8 mouse cellular contexts compared by ENCODE assay signal in the genomic region with DNA sequence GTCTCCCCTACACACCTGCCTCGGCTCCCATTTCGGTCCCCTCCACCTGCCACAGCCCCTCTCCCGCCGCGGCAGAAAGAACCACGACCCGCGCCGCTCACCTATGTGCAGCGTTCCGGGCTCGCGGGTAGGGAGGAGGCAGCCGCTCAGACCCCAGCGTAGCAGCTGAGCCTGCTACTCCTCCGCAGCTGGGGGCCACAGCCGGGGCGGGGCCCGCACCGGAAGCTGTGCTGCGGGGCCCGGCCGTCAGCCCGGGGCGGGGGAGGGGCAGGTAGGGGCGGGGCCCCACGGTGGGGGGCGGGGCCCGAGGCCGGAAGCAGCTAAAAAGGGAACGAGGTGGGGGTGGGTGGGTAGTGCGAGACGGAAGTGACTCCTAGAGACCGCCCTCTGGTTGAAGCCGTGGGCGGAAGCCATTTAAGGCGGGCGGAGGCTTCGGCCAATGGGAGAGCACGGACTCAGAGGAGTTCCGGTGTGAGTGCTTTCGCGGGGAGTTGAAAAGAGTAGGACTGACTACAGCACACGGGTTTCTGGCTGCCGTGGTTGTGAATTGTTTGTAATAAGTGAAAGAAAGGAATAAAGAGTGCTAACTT. TPM values are rescaled to one million over a fixed set of nuclear protein-coding genes. Genes with fewer than 3 reads are reported as not detected.
A peak's percentile ranks its signal among the peaks of the same experiment; 100 is the strongest.
DNase-seq lines count a peak whose midpoint lies in the region; ATAC-seq lines count a peak whose summit lies in the region.

Arid3b (minus strand) TSS at position 213 of the 590 bp plus-strand sequence.

- peak within 1 kb of the TSS; percentile 70 for H3K4me3 ChIP-seq in hindbrain, embryonic 13.5 days

- WGBS in hindbrain, embryonic 13.5 days: under 1% methylated on average over 38 of the region's 45 CpGs

- peak within 1 kb of the TSS; percentile 62 for H3K4me2 ChIP-seq in hindbrain, embryonic 13.5 days

- peak within 1 kb of the TSS; percentile 84 for H3K9ac ChIP-seq in hindbrain, embryonic 13.5 days

- H3K36me3 ChIP-seq in hindbrain, embryonic 13.5 days: peaks cover 7% of the 10 kb centered on the region; the same call in 1 of the 2 replicates

- peak; percentile 43 for DNase-seq in NIH3T3 (ENCODE audit: low read depth)
- DNase-seq in cerebellum, postnatal 10 days: peak; percentile 95 to 96
- DNase-seq in frontal cortex, postnatal 10 days (ENCODE audit: low spot score in 2 of 2): peak; percentile 91 to 92
- DNase-seq in layer of hippocampus, postnatal 25 days (ENCODE audit: extremely low spot score in 1 of 2, low spot score in 1 of 2): peak; percentile 66 to 74
- DNase-seq in lung, postnatal 25 days (ENCODE audit: low spot score): peak; percentile 96
- peak; percentile 98 for DNase-seq in retina, embryonic 14.5 days (ENCODE audit: low spot score)
- peak; percentile 94 for DNase-seq in thymus, postnatal 4 days

- peak within 1 kb of the TSS; percentile 78 for H3K27ac ChIP-seq in hindbrain, embryonic 13.5 days

- H3K4me1 ChIP-seq in hindbrain, embryonic 13.5 days (replicated peaks): peaks cover 35% of the 10 kb centered on the region

- ATAC-seq in hindbrain, embryonic 13.5 days (ENCODE audit: low FRiP score): peak; percentile 99

- H3K27me3 ChIP-seq in hindbrain, embryonic 13.5 days: 0 out of 2 replicates have a peak, but pooled peaks cover 4% of the 10 kb centered on the region

- no peaks in the 10 kb centered on the region for H3K9me3 ChIP-seq in hindbrain, embryonic 13.5 days

RNA-seq across cellular contexts. Expression of gene Arid3b, which starts in this region (rescaled TPM):
- polyA plus RNA-seq in hindbrain, embryonic 13.5 days (2015; fragmentation: Nextera tagmentation; extraction: Ambion mirVana): 10.9 and 12.8 TPM in 2 replicates
- total RNA-seq in layer of hippocampus, postnatal 25 days (2021): 1 to 10 TPM; 4.8 to 9.9 TPM

Comparison
In these comparisons a context has a peak if more than half of its experiments do, and no peak if none do; other contexts are left out.
1. Peak in every context shown above with its lines: DNase-seq, ATAC-seq, H3K4me3 ChIP-seq and H3K27ac ChIP-seq.
2. DNase-seq: peak in every context shown above with its lines; median percentile 98 in retina, embryonic 14.5 days; 96 in lung, postnatal 25 days; 96 in cerebellum, postnatal 10 days; 94 in thymus, postnatal 4 days; 92 in frontal cortex, postnatal 10 days; 70 in layer of hippocampus, postnatal 25 days; 43 in NIH3T3.